Mouse (Mus musculus) CH12.LX (cell line): Measurements from ENCODE around the gene Pih1d2. TPM values are rescaled to one million over a fixed set of nuclear protein-coding genes. Genes with fewer than 3 reads are reported as not detected.

ENCODE experiments used
- DNase-seq: peaks from one replicate; pipeline ENCODE4 v3.0.0-alpha.2; 2013; ENCODE audit errors: extremely low read depth
- H3K27ac ChIP-seq: 2 replicates; pipeline ENCODE4 v1.5.1; 2012; ENCODE audit warnings: low read depth, mild to moderate bottlenecking, control low read depth, moderate library complexity; ENCODE audit not compliant: insufficient read depth
- H3K27me3 ChIP-seq: replicated peaks from 2 replicates; pipeline ENCODE3; 2012; ENCODE audit warnings: inconsistent platforms
- H3K36me3 ChIP-seq, 2 experiments: replicated peaks in 1 of 2; 2 replicates each; pipeline versions ENCODE3 to v1.6.1; 2012; ENCODE audit warnings: inconsistent platforms in 1 of 2, low read length in 1 of 2, mild to moderate bottlenecking in 1 of 2, mixed read lengths in 1 of 2, moderate library complexity in 1 of 2; ENCODE audit not compliant: control insufficient read depth in 1 of 2, insufficient read depth in 1 of 2
- H3K4me1 ChIP-seq, 2 experiments: 2 replicates each; pipeline ENCODE4 v1.6.1; 2012; ENCODE audit warnings: inconsistent platforms in 1 of 2, moderate library complexity in 1 of 2; ENCODE audit not compliant: insufficient read depth in 2 of 2, control insufficient read depth in 1 of 2
- H3K4me2 ChIP-seq: 2 replicates; pipeline ENCODE4 v1.6.1; 2012; ENCODE audit warnings: low read depth, mild to moderate bottlenecking, control low read depth; ENCODE audit not compliant: poor library complexity, insufficient read depth, severe bottlenecking
- H3K4me3 ChIP-seq, 3 experiments: fragments of 150-350 bp in 1 of 3; sonication (generic) in 1 of 3; replicated peaks in 1 of 3; 2 replicates each; pipeline versions ENCODE3 to v1.5.1; 2011 to 2012; ENCODE audit warnings: low read depth in 2 of 3, low read length in 2 of 3, mild to moderate bottlenecking in 2 of 3, moderate library complexity in 2 of 3, control low read depth in 1 of 3, improper control_type of control experiment in 1 of 3, inconsistent platforms in 1 of 3, mixed read lengths in 1 of 3; ENCODE audit not compliant: poor library complexity in 1 of 3
- H3K79me2 ChIP-seq: replicated peaks from 2 replicates; pipeline ENCODE4 v1.6.1; 2012; ENCODE audit warnings: mild to moderate bottlenecking, moderate library complexity; ENCODE audit not compliant: control insufficient read depth, poor library complexity, insufficient read depth, severe bottlenecking; ENCODE audit errors: extremely low read depth
- H3K9ac ChIP-seq: 2 replicates; pipeline ENCODE4 v1.6.1; 2012; ENCODE audit warnings: low read depth, mild to moderate bottlenecking, control low read depth, moderate library complexity; ENCODE audit not compliant: insufficient read depth
- H3K9me3 ChIP-seq: replicated peaks from 2 replicates; pipeline ENCODE3; 2012; ENCODE audit warnings: low read length, inconsistent platforms, mixed read lengths
- CHD1 ChIP-seq: IDR thresholded peaks from 2 replicates; pipeline ENCODE4 v1.6.1; 2012; ENCODE audit warnings: low read depth, low read length, improper control_type of control experiment, inconsistent platforms
- CTCF ChIP-seq, 2 experiments: IDR thresholded peaks in 1 of 2; conservative IDR thresholded peaks in 1 of 2; 2 replicates each; pipeline ENCODE4 v1.5.1; 2011 to 2012; ENCODE audit warnings: low read depth in 2 of 2, low read length in 2 of 2, improper control_type of control experiment in 1 of 2, inconsistent platforms in 1 of 2, mild to moderate bottlenecking in 1 of 2, moderate library complexity in 1 of 2
- ELF1 ChIP-seq: IDR thresholded peaks from 2 replicates; pipeline ENCODE4 v1.6.1; 2014; ENCODE audit warnings: low read depth, mild to moderate bottlenecking, inconsistent platforms, low read length, improper control_type of control experiment
- EP300 ChIP-seq: IDR thresholded peaks from 2 replicates; pipeline ENCODE4 v1.6.1; 2011; ENCODE audit warnings: low read length, improper control_type of control experiment
- ETS1 ChIP-seq: conservative IDR thresholded peaks from 2 replicates; pipeline ENCODE4 v1.6.1; 2012; ENCODE audit warnings: low read depth, mild to moderate bottlenecking, inconsistent platforms, low read length, improper control_type of control experiment, moderate library complexity
- GABPA ChIP-seq: IDR thresholded peaks from 2 replicates; pipeline ENCODE4 v1.6.1; 2012; ENCODE audit warnings: low read depth, low read length, improper control_type of control experiment, inconsistent platforms; ENCODE audit not compliant: insufficient replicate concordance
- IRF4 ChIP-seq: IDR thresholded peaks from 2 replicates; pipeline ENCODE4 v1.6.1; 2014; ENCODE audit warnings: low read depth, mild to moderate bottlenecking, inconsistent platforms, low read length, improper control_type of control experiment
- JUN ChIP-seq: IDR thresholded peaks from 2 replicates; pipeline ENCODE4 v1.6.1; 2011; ENCODE audit warnings: low read depth, mild to moderate bottlenecking, low read length, improper control_type of control experiment, moderate library complexity; ENCODE audit not compliant: insufficient read depth
- JUND ChIP-seq: conservative IDR thresholded peaks from 2 replicates; pipeline ENCODE4 v1.6.1; 2011; ENCODE audit warnings: low read depth, low read length, improper control_type of control experiment
- MAX ChIP-seq: IDR thresholded peaks from 2 replicates; pipeline ENCODE4 v1.6.1; 2011; ENCODE audit warnings: low read length, improper control_type of control experiment
- MEF2A ChIP-seq: IDR thresholded peaks from 2 replicates; pipeline ENCODE4 v1.6.1; 2014; ENCODE audit warnings: low read depth, mild to moderate bottlenecking, inconsistent platforms, low read length, improper control_type of control experiment, borderline replicate concordance
- MXI1 ChIP-seq: IDR thresholded peaks from 2 replicates; pipeline ENCODE4 v1.6.1; 2011; ENCODE audit warnings: mild to moderate bottlenecking, low read depth, low read length, improper control_type of control experiment
- NELFE ChIP-seq: IDR thresholded peaks from 2 replicates; pipeline ENCODE4 v1.6.1; 2011; ENCODE audit warnings: low read depth, low read length, improper control_type of control experiment
- NRF1 ChIP-seq: IDR thresholded peaks from 2 replicates; pipeline ENCODE4 v1.6.1; 2014; ENCODE audit warnings: low read depth, mild to moderate bottlenecking, inconsistent platforms, low read length, improper control_type of control experiment, moderate library complexity
- POLR2A ChIP-seq: IDR thresholded peaks from 2 replicates; pipeline ENCODE4 v1.6.1; 2011; ENCODE audit warnings: low read depth, mild to moderate bottlenecking, improper control_type of control experiment, low read length
- POLR2AphosphoS2 ChIP-seq: IDR thresholded peaks from 2 replicates; pipeline ENCODE4 v1.6.1; 2011; ENCODE audit warnings: low read depth, low read length, improper control_type of control experiment
- RAD21 ChIP-seq: IDR thresholded peaks from 2 replicates; pipeline ENCODE4 v1.6.1; 2011; ENCODE audit warnings: low read depth, mild to moderate bottlenecking, low read length, improper control_type of control experiment, moderate library complexity
- RCOR1 ChIP-seq: conservative IDR thresholded peaks from 2 replicates; pipeline ENCODE4 v1.6.1; 2012; ENCODE audit warnings: low read depth, mild to moderate bottlenecking, inconsistent platforms, low read length, improper control_type of control experiment
- SMC3 ChIP-seq: IDR thresholded peaks from 2 replicates; pipeline ENCODE4 v1.6.1; 2011; ENCODE audit warnings: low read depth, low read length, improper control_type of control experiment
- TBP ChIP-seq: conservative IDR thresholded peaks from 2 replicates; pipeline ENCODE4 v1.6.1; 2011; ENCODE audit warnings: low read depth, low read length, improper control_type of control experiment
- UBTF ChIP-seq: IDR thresholded peaks from 2 replicates; pipeline ENCODE4 v1.6.1; 2012; ENCODE audit warnings: low read depth, mild to moderate bottlenecking, inconsistent platforms, low read length, improper control_type of control experiment, moderate library complexity
- USF1 ChIP-seq: IDR thresholded peaks from 2 replicates; pipeline ENCODE4 v1.6.1; 2014; ENCODE audit warnings: low read depth, mild to moderate bottlenecking, inconsistent platforms, low read length, improper control_type of control experiment
- USF2 ChIP-seq: conservative IDR thresholded peaks from 2 replicates; pipeline ENCODE4 v1.6.1; 2011; ENCODE audit warnings: low read depth, low read length, improper control_type of control experiment
- ZC3H11A ChIP-seq: IDR thresholded peaks from 2 replicates; pipeline ENCODE4 v1.6.1; 2012; ENCODE audit warnings: low read depth, mild to moderate bottlenecking, inconsistent platforms, low read length, improper control_type of control experiment
- ZKSCAN1 ChIP-seq: IDR thresholded peaks from 2 replicates; pipeline ENCODE4 v1.6.1; 2012; ENCODE audit warnings: low read depth, inconsistent platforms, low read length, improper control_type of control experiment, borderline replicate concordance
- ZMIZ1 ChIP-seq: IDR thresholded peaks from 2 replicates; pipeline ENCODE4 v1.6.1; 2012; ENCODE audit warnings: low read depth, mild to moderate bottlenecking, inconsistent platforms, low read length, improper control_type of control experiment
- ZNF384 ChIP-seq: IDR thresholded peaks from 2 replicates; pipeline ENCODE4 v1.6.1; 2012; ENCODE audit warnings: low read depth, low read length, improper control_type of control experiment, inconsistent platforms
- dilution Hi-C: fragments of 300-500 bp; cut with MboI; formaldehyde crosslinking; loops from 2 replicates; pipeline ENCODE4 v1.14.3; 2020; ENCODE audit warnings: low sequenced_read_pairs; ENCODE audit not compliant: extremely low pct_unique_long_range_greater_than_20kb, extremely low pct_ligation_motif_present
- in situ Hi-C: fragments of 300-500 bp; cut with MboI; formaldehyde crosslinking; loops from 3 replicates; pipeline ENCODE4 v1.14.3; 2019; ENCODE audit warnings: low sequenced_read_pairs, low pct_ligation_motif_present, low pct_unique_long_range_greater_than_20kb, mixed read lengths
- polyA plus RNA-seq: library from polyadenylated mRNA; unstranded; fragments of >175 nt; gene quantifications from 2 replicates; pipeline ENCODE4 v1.2.1, GENCODE M21; 2012; ENCODE audit warnings: low read depth; ENCODE audit not compliant: insufficient read length
- total RNA-seq, 2 experiments: library from RNA; depleted of rRNA; stranded (reverse); fragments of 300-350 nt in 1 of 2; fragments of >200 nt in 1 of 2; gene quantifications; 2 replicates each; pipeline ENCODE4 v1.2.3; 2012 to 2014

The Pih1d2 gene
- total and polyA plus RNA-seq, 3 experiments: 1.8 to 5.5 (median 2.8) TPM

DNA sequence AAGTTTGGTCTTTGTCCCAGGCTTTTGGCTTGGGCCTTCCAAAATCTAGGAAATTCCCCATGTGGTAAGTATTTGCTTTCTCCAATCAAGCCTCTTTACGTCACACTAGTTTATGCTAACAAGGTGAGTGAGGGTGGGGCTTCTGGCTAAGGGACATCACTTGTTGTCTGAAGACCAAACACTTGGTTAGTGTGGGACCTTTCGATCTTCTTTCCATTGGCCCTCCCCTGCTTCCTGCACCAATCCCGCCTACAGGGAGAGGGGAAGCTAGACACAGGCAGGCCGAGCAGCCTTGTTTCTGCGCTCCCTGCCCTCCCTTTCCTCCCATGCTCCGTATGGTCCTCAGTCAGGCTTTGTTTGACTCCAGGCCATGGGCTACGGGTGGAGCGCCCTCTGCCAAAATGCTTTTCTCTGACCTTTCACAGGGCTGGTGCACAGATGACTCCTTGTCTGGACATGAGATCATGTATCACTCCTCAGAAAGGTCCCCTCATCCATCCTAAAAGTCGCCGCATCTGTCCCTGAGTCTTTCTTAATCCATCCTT is 29.8 kb downstream of the Pih1d2 start:
- Histone ChIP-seq H3K9me3 (no peaks in the 10 kb centered on the region), H3K4me1 (no peaks in the 10 kb centered on the region), H3K4me3 (no peak overlapping the region), H3K27me3 (no peaks in the 10 kb centered on the region), H3K79me2 (no peaks in the 10 kb centered on the region), H3K36me3 (peaks cover 72 to 96% of the 10 kb centered on the region in 2 experiments), H3K4me2 (no peak overlapping the region), H3K27ac (no peak overlapping the region), H3K9ac (no peak overlapping the region)
- no peak for TF ChIP-seq CTCF (conservative IDR thresholded peaks at IDR 0.05 in 1 of 2, IDR thresholded peaks at IDR 0.05 in 1 of 2; ENCODE audit: low read depth in 2 of 2, low read length in 2 of 2)
- no peak for TF ChIP-seq EP300
- no peak for TF ChIP-seq POLR2AphosphoS2
- TF ChIP-seq MEF2A: no peak
- TF ChIP-seq UBTF: no peak
- no peak for TF ChIP-seq NELFE
- TF ChIP-seq ELF1: no peak
- TF ChIP-seq SMC3: no peak
- no peak for TF ChIP-seq IRF4
- TF ChIP-seq JUND: no peak
- no peak for TF ChIP-seq ZNF384
- TF ChIP-seq MAX: no peak
- TF ChIP-seq USF1: no peak
- no peak for TF ChIP-seq POLR2A
- TF ChIP-seq ZC3H11A: no peak
- DNase-seq: no peak
- dilution Hi-C loops: no loop called here
- in situ Hi-C loops: no loop called here

DNA sequence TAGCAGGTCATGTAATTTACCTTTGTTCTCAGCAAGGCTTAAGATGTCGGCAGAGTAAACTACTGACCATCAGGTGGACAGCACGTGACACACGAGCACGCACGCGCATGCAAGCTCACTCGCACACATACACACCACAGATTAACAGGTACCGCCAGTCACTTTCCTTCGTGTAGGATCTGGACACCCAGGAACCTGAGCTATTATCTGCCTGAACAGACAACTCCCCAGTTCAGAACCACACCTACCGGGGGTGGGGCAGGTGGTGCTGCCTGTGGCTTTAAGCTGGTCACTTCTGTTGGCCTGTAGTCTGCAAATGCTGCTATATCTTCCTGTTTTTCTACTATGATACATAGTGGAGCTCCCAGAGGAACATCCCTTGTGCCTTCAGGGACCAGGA is 33.4 kb downstream of the Pih1d2 start:
- in situ Hi-C loops (no loop called here), dilution Hi-C loops (no loop called here)
- no peaks in the 10 kb centered on the region for H3K9me3 ChIP-seq
- H3K27me3 ChIP-seq: no peaks in the 10 kb centered on the region
- no peak overlapping the region for H3K9ac ChIP-seq
- no peak overlapping the region for H3K4me3 ChIP-seq
- no peak overlapping the region for H3K27ac ChIP-seq
- H3K36me3 ChIP-seq: peaks cover 67 to 92% of the 10 kb centered on the region in 2 experiments
- no peaks in the 10 kb centered on the region for H3K4me1 ChIP-seq
- DNase-seq: no peak
- H3K4me2 ChIP-seq: no peak overlapping the region
- H3K79me2 ChIP-seq: no peaks in the 10 kb centered on the region
- TF ChIP-seq ZMIZ1 (no peak), POLR2AphosphoS2 (no peak), CHD1 (no peak), ZNF384 (no peak), RCOR1 (no peak), GABPA (no peak), JUND (no peak), TBP (no peak), RAD21 (no peak), ETS1 (no peak), JUN (no peak), MAX (no peak), USF2 (no peak), NRF1 (no peak), ELF1 (no peak), MXI1 (no peak), ZKSCAN1 (no peak), NELFE (no peak)
